Mouse (Mus musculus) CD4-positive, CD25-positive, alpha-beta regulatory T cell, adult 4 months (primary cell): Measurements from ENCODE around the gene Gpank1. TPM values are rescaled to one million over a fixed set of nuclear protein-coding genes. Genes with fewer than 3 reads are reported as not detected.
"Not testable (repeated sequence)": the region's sequence is repeated elsewhere in the genome, so short reads cannot be mapped to it uniquely, and the experiment has no call there.

Experiments used
- ATAC-seq: one replicate; pipeline ENCODE4 v1.8.0; 2017
- polyA plus RNA-seq, 2 experiments: library from polyadenylated mRNA; unstranded; fragments of 100-300 nt; shearing (Covaris generic); gene quantifications; one replicate each; pipeline ENCODE4 v1.2.1; 2017

Gpank1 gene
- polyA plus RNA-seq, 2 experiments from 2014 or later, result 80.4 to 86.0 TPM

DNA sequence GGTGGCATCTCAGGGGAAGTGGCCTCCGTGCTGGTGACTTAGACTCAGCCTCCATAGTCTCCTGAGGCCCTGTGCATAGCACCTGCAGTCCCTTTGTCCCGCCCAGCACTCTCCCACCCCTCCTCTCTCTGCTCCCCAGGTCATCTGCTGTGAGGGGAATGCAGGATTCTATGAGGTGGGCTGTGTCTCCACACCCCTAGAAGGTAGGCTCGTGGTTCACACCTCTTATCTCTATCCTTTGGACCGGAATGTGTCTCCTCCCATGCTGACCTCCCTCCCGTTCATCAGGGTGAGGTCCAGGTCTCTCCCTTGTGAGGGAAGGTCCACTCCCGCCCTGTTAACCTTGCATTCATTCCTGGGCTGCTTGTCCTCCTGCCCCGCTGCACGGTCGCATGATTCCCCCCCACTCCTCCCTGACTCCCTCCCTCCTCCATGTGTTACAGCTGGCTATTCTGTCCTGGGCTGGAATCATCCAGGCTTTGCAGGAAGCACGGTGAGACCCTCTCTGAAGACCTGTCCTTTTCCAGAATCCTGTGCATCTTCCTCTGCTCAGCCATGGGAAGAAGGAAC is 21.0 kb upstream of the Gpank1 start:
- ATAC-seq, result no peak

- ATAC-seq, result no peak
Measured at GRCm38 (mm10) chr17:35101161-35101560, 20.1 kb upstream of the Gpank1 start.

DNA sequence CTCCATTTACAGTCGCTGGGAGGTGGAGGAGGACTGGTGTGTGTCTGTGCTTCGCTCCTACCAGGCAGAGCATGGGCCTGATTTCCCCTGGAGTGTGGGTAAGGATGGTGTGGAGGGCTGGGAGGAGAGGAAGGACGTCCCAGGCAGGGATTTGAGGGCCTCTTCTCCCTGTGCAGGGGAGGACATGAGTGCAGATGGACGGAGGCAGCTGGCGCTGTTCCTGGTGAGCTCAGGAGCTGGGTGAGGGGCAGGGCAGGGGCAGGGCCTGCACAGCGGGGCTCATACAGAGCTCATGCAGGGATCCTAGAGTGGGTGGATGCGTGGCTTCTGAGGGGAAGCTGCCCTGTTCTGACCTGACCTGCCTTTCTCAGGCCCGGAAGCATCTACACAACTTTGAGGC is 19.0 kb upstream of the Gpank1 start:
- ATAC-seq, result no peak

DNA sequence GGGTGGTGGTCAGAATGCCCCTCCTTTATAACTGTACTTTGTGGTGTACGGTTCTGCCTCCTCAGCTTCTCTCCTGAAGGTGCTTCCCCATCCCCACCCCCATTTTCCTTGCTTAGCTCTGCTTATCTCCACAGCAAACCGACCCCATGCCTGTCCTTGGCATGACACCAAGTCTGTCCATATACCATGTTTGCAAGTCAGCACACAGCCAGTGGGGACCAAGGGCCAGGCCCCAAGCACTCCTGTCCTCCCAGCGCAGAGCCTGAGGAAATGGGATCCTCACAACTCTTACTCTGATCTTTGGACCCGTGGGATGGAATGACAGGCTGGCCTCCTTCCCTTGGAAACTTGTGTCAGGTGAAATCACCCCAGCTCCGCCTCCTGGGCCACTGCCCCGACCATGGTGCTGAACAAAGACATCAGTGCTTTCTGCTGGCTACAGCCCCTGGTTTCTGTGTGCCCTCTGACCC is 18.0 kb upstream of the Gpank1 start:
- no peak for ATAC-seq

DNA sequence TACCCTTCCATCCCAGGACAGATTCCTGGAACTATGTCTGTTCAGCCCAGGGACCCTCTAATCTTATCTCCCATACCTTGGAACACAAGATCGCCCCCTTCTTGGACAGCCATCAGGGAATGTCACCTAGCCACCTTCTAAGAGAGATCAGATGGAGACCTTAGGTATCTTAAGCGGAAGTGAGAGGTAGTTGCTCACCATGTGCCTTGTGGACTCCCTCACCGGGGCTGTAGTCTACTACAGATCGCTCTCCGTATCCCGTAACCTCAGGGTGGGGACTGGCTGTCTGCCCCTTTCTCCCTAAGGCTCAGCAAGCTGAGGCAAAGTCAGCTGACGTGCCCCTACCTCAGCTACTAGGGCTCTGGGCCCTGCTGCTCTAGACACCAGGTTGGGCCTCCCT is 17.2 kb upstream of the Gpank1 start:
- no peak for ATAC-seq

- ATAC-seq, result no peak
Measured at GRCm38 (mm10) chr17:35104754-35105153, 16.5 kb upstream of the Gpank1 start.

GRCm38 (mm10) chr17:35105740-35106389 is 15.4 kb upstream of the Gpank1 start:
- ATAC-seq, result no peak

DNA sequence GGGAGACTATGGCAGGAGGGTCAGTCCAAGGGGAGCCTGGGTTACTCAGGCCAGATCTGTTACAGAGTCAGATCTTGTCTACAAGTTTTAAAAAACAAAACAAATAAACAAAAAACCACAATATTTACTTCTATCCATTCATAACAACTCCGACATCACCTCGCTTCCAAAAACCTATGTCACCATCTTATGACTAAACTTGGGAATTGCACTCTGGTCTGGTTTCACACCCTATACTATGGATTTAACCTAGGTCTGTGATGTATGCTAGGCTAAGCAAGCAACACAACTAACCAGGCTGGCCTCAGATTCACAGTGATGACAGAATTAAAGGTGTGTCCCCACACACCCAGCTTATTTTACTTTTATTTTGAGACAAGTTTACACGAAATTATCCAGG is 14.7 kb upstream of the Gpank1 start:
- ATAC-seq, result no peak

GRCm38 (mm10) chr17:35108097-35108496 is 13.2 kb upstream of the Gpank1 start, which contains the start of gene Ly6g5c:
Gene Ly6g5c (plus strand): TSS chr17:35108279.
- no peak for ATAC-seq

DNA sequence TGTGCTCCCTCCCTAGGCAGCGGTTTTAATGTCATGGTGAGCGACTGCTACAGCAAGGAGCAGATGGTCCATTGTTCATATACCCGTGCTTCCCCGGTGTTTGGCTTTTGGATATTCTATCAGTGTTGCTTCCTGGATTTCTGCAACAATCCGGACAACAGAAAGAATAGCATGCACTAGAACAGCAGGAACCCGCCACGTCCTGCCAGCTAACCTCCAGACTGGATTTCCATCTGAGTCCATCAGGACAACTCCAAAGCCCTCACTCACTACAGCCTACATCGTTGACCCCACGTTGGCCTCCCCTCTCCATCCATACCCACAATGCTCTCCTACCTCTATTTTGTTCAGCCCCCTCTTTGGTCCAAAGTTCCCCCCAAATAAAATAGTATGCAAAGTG is 9.5 kb upstream of the Gpank1 start:
- no peak for ATAC-seq

GRCm38 (mm10) chr17:35115046-35116019 is 5.9 kb upstream of the Gpank1 start, which contains the start of gene Ly6g5b:
Gene Ly6g5b (minus strand): TSS chr17:35115428.
- peak; percentile 70 for ATAC-seq

GRCm38 (mm10) chr17:35120745-35121142 is 511 bp upstream of the Gpank1 start:
- no peak for ATAC-seq

GRCm38 (mm10) chr17:35121871-35122303 is 632 bp downstream of the Gpank1 start, which contains the start of gene Csnk2b:
Gene Csnk2b (minus strand): TSS chr17:35122053.
- ATAC-seq, result no peak

GRCm38 (mm10) chr17:35123287-35123686 is 2.0 kb downstream of the Gpank1 start:
- not testable (repeated sequence) for ATAC-seq

DNA sequence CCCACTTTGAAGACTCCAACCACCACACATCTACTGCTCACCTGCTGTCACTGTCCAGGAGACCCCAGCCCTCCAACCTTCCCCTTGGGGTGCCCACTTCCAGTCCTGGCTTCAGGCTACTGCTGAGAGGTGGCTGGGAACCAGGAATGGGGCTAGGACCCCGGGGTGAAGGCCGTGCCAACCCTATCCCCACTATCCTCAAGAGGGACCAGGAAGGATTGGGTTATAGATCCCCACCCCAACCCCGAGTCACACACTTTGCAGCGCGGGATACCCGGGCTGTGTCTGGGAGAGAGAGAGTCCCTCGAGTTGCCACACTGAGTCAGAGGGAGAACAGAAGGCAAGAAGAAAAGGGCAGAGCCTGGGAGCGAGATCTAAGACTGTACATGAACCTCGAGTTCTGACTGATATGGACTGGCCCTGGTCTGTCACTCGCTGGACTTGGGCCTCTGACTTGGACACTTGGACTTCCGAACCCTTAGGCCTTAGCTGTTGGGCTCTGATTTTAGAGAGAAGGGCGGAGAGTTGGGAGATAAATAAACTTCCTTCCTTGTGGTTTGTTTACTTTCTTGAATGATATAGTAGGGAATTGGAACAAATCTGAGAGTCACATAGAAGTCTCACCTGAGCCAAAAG is 3.1 kb downstream of the Gpank1 start:
- not testable (repeated sequence) for ATAC-seq

- ATAC-seq, result no peak
Measured at GRCm38 (mm10) chr17:35125081-35125480, 3.8 kb downstream of the Gpank1 start.

DNA sequence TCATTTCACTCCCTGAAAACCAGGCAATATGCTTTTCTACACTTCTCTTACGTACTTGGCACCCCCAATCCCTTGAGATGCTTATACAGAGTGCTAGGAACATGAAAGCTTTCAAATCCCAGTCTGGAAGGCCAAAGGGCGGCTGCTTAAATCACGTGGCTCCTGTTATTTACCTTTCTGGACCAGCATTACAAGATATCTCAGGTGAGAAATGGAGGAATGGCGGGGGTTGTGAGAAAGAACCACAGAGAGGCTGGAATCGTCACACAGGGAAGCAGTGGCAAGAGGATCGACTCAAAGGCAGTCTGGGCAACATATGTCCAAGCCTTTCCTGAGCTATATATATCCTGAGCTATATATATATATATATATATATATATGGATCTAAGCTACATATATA is 4.3 kb downstream of the Gpank1 start:
- no peak for ATAC-seq

- ATAC-seq, result peak; percentile 75
Measured at GRCm38 (mm10) chr17:35126206-35126611, 5.0 kb downstream of the Gpank1 start, which contains the start of gene D17H6S53E. Gene D17H6S53E (plus strand): TSS chr17:35126373.

- no peak for ATAC-seq
Measured at GRCm38 (mm10) chr17:35127017-35127416, 5.8 kb downstream of the Gpank1 start.

DNA sequence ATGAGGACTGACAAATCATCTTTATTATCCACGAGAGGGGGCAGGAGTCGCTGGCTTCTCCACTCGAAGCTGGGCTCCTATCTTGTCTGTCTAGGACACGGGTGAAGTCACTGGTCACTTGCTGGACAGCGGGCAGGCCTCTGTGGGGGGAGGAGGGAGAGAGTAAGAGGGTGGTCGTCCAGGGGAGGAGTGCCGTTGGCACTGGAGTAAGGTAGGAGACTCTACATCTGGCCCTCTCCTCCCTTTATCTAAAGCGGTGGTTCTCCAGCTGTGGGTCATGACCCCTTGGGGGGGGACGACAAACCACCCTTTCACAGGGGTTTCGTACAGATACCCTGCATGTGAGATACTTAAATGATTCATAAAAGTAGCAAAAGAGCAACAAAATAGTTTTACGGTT is 7.7 kb downstream of the Gpank1 start:
- ATAC-seq, result no peak

DNA sequence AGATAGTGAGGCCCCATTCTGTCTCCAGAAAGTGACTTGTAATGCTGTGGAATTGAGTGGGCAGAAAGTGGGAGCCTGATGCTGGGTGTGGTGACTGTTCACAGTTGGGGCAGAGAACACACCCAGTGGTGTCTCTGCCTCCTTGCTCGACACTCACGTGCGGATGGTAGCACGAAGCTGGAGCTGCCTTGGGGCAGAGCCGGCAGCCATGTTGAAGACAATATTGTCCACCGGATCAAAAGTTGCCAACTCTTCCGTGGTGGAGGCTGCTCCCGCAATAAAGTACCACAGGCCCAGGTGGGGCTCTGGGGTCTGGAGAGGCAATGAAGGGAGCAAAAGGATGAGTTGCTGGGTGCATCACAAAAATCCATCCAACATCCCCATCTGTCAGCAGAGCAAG is 9.8 kb downstream of the Gpank1 start:
- no peak for ATAC-seq

DNA sequence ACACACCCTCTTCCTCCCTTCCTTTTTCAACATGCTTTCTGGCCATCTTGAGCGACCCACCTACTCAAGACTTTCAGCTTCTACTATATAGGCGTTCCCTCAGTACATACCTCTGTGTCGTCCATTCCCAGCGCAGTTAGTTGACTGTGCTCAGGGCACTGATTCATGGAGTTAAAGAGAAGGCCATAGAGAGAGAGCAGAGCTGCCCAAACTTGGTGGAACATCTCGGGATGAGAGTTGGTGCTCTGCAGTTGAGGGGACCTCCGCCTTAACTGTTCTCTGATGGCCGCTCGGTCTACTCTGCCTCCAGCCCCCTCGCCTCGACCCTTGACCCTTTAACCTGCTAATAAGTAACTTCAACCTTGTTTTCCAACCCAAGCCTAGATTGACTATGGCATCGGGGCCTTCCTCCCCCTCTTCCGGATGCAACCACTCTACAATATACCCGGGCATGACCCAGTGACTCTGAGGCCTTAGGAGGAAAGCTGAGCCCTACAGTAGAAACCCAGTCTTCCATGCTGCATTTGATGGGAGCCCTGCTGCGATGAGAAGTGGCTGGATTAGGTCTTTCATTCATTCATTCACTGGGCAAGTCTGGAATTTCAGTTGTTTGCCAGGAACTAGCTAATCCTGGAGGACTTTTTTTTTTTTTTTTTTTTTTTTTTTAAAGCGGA is 10.4 kb downstream of the Gpank1 start, which contains the start of gene Apom:
Gene Apom, minus strand, starts transcription at position 551 of the 674 bp plus-strand sequence.
- no peak for ATAC-seq
